27 mouse cellular contexts compared by ENCODE assay signal in the genomic region with DNA sequence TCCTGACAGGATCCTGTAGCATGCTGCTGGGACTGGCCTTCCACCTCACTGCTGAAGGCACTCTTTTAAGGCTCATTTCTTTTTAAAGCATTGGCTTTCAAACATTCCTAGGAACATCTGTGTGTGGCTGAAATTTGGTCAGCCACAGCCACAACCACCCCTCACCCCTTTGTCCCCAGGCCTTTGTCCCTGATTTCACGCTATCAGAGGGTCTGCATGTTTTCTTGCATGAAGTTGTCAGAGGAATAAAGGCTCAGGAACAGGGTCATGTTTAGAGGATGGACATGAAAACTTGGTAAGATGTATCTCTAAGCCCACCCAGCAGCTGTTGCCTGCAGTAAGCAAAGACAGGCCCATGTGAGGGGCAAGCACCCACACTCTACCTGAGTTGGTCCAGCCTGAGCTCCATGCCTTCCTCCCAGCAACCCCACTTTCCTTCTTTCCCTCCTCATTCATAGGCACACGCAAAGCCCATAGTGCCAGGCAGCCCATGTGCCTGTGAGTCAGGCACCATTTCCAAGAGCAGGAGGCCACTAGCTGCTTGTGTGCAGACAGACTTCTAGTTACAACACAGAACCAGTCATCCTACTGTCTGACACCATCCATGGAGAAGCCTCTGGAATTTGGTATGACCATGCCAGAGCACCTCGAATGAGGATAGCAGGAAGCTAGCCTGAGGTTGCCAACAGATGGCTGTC. TPM values are rescaled to one million over a fixed set of nuclear protein-coding genes. Genes with fewer than 3 reads are reported as not detected.
DNase-seq lines count a peak whose midpoint lies in the region; ATAC-seq lines count a peak whose summit lies in the region.
"Had no signal": no experiment of that assay in that cellular context is flagged by ENCODE, and none has a peak within 500 bp of the region (broad histone marks: within the 10 kb centered on the region; RNA-seq: fewer than 3 reads in every experiment).

No protein-coding gene starts in this region.

- H3K27me3 ChIP-seq in midbrain, embryonic 10.5 days (ENCODE audit: low read depth, poor library complexity, severe bottlenecking) = peaks cover 98% of the 10 kb centered on the region
- H3K27me3 ChIP-seq in midbrain, embryonic 14.5 days (ENCODE audit: control insufficient read depth, insufficient read depth, low read length) = peaks cover 69% of the 10 kb centered on the region
- H3K27me3 ChIP-seq in embryonic facial prominence, embryonic 10.5 days (replicated peaks; ENCODE audit: low read depth, poor library complexity, severe bottlenecking) = peaks cover 73% of the 10 kb centered on the region
- H3K27me3 ChIP-seq: embryonic facial prominence, embryonic 12.5 days; embryonic facial prominence, embryonic 15.5 days; heart, embryonic 12.5 days; heart, embryonic 15.5 days had no signal

- H3K36me3 ChIP-seq in midbrain, embryonic 10.5 days = no peaks in the 10 kb centered on the region
- H3K36me3 ChIP-seq in midbrain, embryonic 14.5 days (ENCODE audit: control insufficient read depth, insufficient read depth, low read length) = no peaks in the 10 kb centered on the region
- no peaks in the 10 kb centered on the region for H3K36me3 ChIP-seq in embryonic facial prominence, embryonic 10.5 days (replicated peaks)
- H3K36me3 ChIP-seq: embryonic facial prominence, embryonic 12.5 days; embryonic facial prominence, embryonic 15.5 days; heart, embryonic 15.5 days had no signal

- 71% methylated on average over 3 of the region's 3 CpGs for whole genome bisulfite sequencing in midbrain, embryonic 10.5 days
- WGBS in midbrain, embryonic 14.5 days = 56% methylated on average over 3 of the region's 3 CpGs
- WGBS in embryonic facial prominence, embryonic 10.5 days = 73% methylated on average over 3 of the region's 3 CpGs

- H3K4me1 ChIP-seq in midbrain, embryonic 10.5 days = peaks cover 53% of the 10 kb centered on the region
- H3K4me1 ChIP-seq in midbrain, embryonic 14.5 days (ENCODE audit: control insufficient read depth, insufficient read depth, low read length) = no peaks in the 10 kb centered on the region; the same call in 1 of the 2 replicates
- H3K4me1 ChIP-seq in embryonic facial prominence, embryonic 10.5 days = peaks cover 38% of the 10 kb centered on the region

- H3K4me3 ChIP-seq in midbrain, embryonic 10.5 days = no peak overlapping the region
- H3K4me3 ChIP-seq in midbrain, embryonic 14.5 days (replicated peaks; ENCODE audit: low read depth, low read length) = no peak overlapping the region
- no peak overlapping the region for H3K4me3 ChIP-seq in embryonic facial prominence, embryonic 10.5 days
- H3K4me3 ChIP-seq: embryonic facial prominence, embryonic 12.5 days; embryonic facial prominence, embryonic 15.5 days; heart, embryonic 12.5 days; heart, embryonic 15.5 days had no signal

- peak overlapping the region; percentile 69 for H3K27ac ChIP-seq in midbrain, embryonic 10.5 days (replicated peaks)
- H3K27ac ChIP-seq in midbrain, embryonic 14.5 days (replicated peaks; ENCODE audit: low read depth, low read length) = no peak overlapping the region
- H3K27ac ChIP-seq in embryonic facial prominence, embryonic 10.5 days (replicated peaks) = 0 out of 2 replicates have a peak overlapping the region, but pooled peaks have one; percentile 15
- H3K27ac ChIP-seq: embryonic facial prominence, embryonic 12.5 days; embryonic facial prominence, embryonic 15.5 days; heart, embryonic 15.5 days; hindbrain, embryonic 14.5 days had no signal

- H3K9ac ChIP-seq in midbrain, embryonic 14.5 days (replicated peaks; ENCODE audit: low read length) = no peak overlapping the region
- H3K9ac ChIP-seq: embryonic facial prominence, embryonic 12.5 days; embryonic facial prominence, embryonic 15.5 days; forebrain, postnatal 0 days; heart, embryonic 12.5 days; heart, embryonic 15.5 days; hindbrain, embryonic 14.5 days had no signal

- no peak for ATAC-seq in midbrain, embryonic 14.5 days (ENCODE audit: low FRiP score, low TSS enrichment)
- no peak for ATAC-seq in activated CD4-positive, CD25-positive, alpha-beta regulatory T cell, adult 4 months
- ATAC-seq: CD4-positive, CD25-positive, alpha-beta regulatory T cell, adult 4 months; forebrain, embryonic 14.5 days; forebrain, postnatal 0 days; intestine, postnatal 0 days had no signal

- DNase-seq in embryo, embryonic 10.5 days (ENCODE audit: low spot score) = peak; percentile 49
- DNase-seq in embryo, embryonic 10 days (ENCODE audit: low spot score) = no peak
- DNase-seq in midbrain, embryonic 10.5 days (ENCODE audit: low spot score) = peak; percentile 53
- no peak for DNase-seq in midbrain, embryonic 14.5 days
- peak; percentile 33 for DNase-seq in Muller cell, postnatal 12 days (ENCODE audit: inconsistent ontology term)
- no peak for DNase-seq in embryonic facial prominence, embryonic 10.5 days (ENCODE audit: low spot score)
- DNase-seq: adrenal gland, postnatal 10 days; cerebellum, adult 11 months; cerebellum, adult 8-10 months; cerebellum, postnatal 10 days; cerebellum, postnatal 36 days; forebrain, postnatal 0 days; gastrocnemius, postnatal 25 days; heart, adult 18-20 months; heart, postnatal 10 days; heart, postnatal 36 days; kidney, adult 2 months had no signal

- H3K9me3 ChIP-seq in midbrain, embryonic 10.5 days (replicated peaks) = no peaks in the 10 kb centered on the region
- no peaks in the 10 kb centered on the region for H3K9me3 ChIP-seq in midbrain, embryonic 14.5 days (ENCODE audit: control insufficient read depth, low read length)
- no peaks in the 10 kb centered on the region for H3K9me3 ChIP-seq in embryonic facial prominence, embryonic 10.5 days
- H3K9me3 ChIP-seq: embryonic facial prominence, embryonic 12.5 days; embryonic facial prominence, embryonic 15.5 days; heart, embryonic 12.5 days; heart, embryonic 15.5 days had no signal

- no peak overlapping the region for H3K4me2 ChIP-seq in midbrain, embryonic 14.5 days (ENCODE audit: low read length)
- H3K4me2 ChIP-seq: embryonic facial prominence, embryonic 12.5 days; embryonic facial prominence, embryonic 15.5 days; heart, embryonic 12.5 days; heart, embryonic 15.5 days; hindbrain, embryonic 14.5 days had no signal

RNA-seq across cellular contexts. Expression of gene Nkx6-2, which starts 32.4 kb away (rescaled TPM):
- polyA plus RNA-seq in midbrain, embryonic 10.5 days (2016; fragmentation: Nextera tagmentation; extraction: Ambion mirVana) = 60.2 and 87.1 TPM in 2 replicates
- 8.0 and 9.0 TPM in 2 replicates for polyA plus RNA-seq in midbrain, embryonic 14.5 days (2014; fragmentation: Nextera tagmentation; extraction: Ambion mirVana)
- polyA plus RNA-seq in embryonic facial prominence, embryonic 10.5 days (2016; fragmentation: Nextera tagmentation; extraction: Ambion mirVana) = 3.8 and 15.1 TPM in 2 replicates
- not detected for polyA plus RNA-seq in activated CD4-positive, CD25-positive, alpha-beta regulatory T cell, adult 4 months (2017; shearing (Covaris generic))
- polyA plus RNA-seq: CD4-positive, CD25-positive, alpha-beta regulatory T cell, adult 4 months; embryonic facial prominence, embryonic 15.5 days; gonadal fat pad, adult 2 months; heart, embryonic 12.5 days had no signal

Comparison
In these comparisons a context has a peak if more than half of its experiments do, and no peak if none do; other contexts are left out.
1. DNase-seq: peak in embryo, embryonic 10.5 days (single experiment), midbrain, embryonic 10.5 days (single experiment) and Muller cell, postnatal 12 days (single experiment); none in embryo, embryonic 10 days (single experiment), midbrain, embryonic 14.5 days (single experiment) and embryonic facial prominence, embryonic 10.5 days (single experiment).